Mouse (Mus musculus): Measurements from ENCODE around the gene Ncoa7. TPM values are rescaled to one million over a fixed set of nuclear protein-coding genes. Genes with fewer than 3 reads are reported as not detected.
"Not testable (repeated sequence)": the region's sequence is repeated elsewhere in the genome, so short reads cannot be mapped to it uniquely, and the experiment has no call there.

The Ncoa7 gene
- polyA plus RNA-seq, 1 experiment from 2014 or later = 7.4 TPM

DNA sequence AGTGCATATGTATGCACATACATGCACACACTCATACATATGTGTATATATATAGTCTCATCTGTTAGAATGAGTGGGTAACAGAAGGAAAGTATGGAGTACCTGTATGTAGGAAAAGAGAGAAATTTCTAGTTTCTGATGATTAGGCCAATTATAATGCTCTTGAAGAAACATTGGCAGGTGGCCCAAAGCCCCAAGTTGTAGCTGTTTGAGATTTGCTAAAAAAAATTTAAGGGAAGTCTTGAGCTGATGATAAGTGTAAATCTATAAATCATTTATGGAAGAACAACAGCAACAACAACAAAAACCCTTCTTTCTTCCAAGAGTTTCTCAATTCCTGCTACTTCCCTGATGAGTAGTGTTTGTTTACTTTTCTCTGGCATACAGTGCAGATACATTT lies 173.1 kb downstream of the Ncoa7 start:
- DNase-seq (ENCODE audit: low spot score) = no peak
- Histone ChIP-seq H3K27ac (ENCODE audit: low read depth, low read length) (no peak overlapping the region), H3K36me3 (ENCODE audit: control insufficient read depth, insufficient read depth, low read length) (no peaks in the 10 kb centered on the region), H3K9ac (ENCODE audit: low read length) (no peak overlapping the region), H3K4me3 (ENCODE audit: low read depth, low read length) (no peak overlapping the region), H3K9me3 (ENCODE audit: control insufficient read depth, low read length) (no peaks in the 10 kb centered on the region), H3K4me2 (ENCODE audit: low read depth) (no peak overlapping the region), H3K27me3 (ENCODE audit: control insufficient read depth, insufficient read depth, low read length) (no peaks in the 10 kb centered on the region), H3K4me1 (ENCODE audit: control insufficient read depth, insufficient read depth, low read length) (no peaks in the 10 kb centered on the region)
- no peak for ATAC-seq (ENCODE audit: insufficient read depth, low FRiP score, low TSS enrichment)

DNA sequence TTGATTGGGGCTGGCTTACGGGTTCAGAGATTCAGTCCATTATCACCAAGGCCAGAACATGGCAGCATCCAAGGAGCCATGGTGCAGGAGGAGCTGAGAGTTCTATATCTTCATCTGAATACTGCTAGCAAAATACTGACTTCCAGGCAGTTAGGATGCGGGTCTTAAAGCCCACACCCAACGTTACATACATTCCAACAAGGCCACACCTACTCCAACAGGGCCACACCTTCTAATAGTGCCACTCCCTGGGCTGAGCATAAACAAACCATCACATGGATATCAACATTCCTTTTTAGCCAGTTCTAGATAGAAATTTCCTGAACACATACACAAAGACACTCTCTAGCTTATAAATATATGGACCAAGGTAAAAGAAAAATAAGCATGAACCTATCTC lies 173.6 kb downstream of the Ncoa7 start, which contains the start of gene Hint3:
Gene Hint3 (minus strand): TSS at position 120 of the 400 bp plus-strand sequence.
- ATAC-seq (ENCODE audit: insufficient read depth, low FRiP score, low TSS enrichment) = no peak
- WGBS = 89% methylated on average over 3 of the region's 3 CpGs
- no peaks in the 10 kb centered on the region for H3K4me1 ChIP-seq (ENCODE audit: control insufficient read depth, insufficient read depth, low read length)

DNA sequence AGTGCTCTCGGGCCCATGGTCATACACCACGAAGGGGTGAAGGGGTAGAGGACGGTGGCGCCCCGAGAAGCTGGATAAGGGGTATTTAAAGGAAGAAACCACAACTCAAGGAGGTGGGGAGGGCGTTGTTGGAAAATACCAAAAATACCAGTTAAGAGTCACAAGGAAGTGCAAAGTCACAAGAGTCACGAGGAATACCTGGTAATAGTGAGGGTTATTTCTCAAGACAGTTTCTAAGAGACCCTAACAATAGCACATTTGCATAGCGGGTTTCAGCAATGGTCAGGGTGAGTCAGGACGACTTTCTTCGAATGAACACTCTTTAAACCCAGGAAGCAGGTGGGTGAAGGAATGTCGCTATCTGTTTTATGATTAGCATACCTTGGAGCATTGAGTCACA lies 174.7 kb downstream of the Ncoa7 start:
- not testable (repeated sequence) for ATAC-seq (ENCODE audit: insufficient read depth, low FRiP score, low TSS enrichment)
- WGBS = 90% methylated on average over 11 of the region's 11 CpGs

More for the DNA sequence above, 173.6 kb downstream of the Ncoa7 start, which contains the start of gene Hint3:
- Histone ChIP-seq H3K4me3 (ENCODE audit: low read depth, low read length) (no peak within 1 kb of the TSS), H3K27me3 (ENCODE audit: control insufficient read depth, insufficient read depth, low read length) (no peaks in the 10 kb centered on the region), H3K27ac (ENCODE audit: low read depth, low read length) (no peak within 1 kb of the TSS), H3K9me3 (ENCODE audit: control insufficient read depth, low read length) (no peaks in the 10 kb centered on the region), H3K4me2 (ENCODE audit: low read depth) (no peak within 1 kb of the TSS), H3K36me3 (ENCODE audit: control insufficient read depth, insufficient read depth, low read length) (no peaks in the 10 kb centered on the region), H3K9ac (ENCODE audit: low read length) (no peak within 1 kb of the TSS)
- DNase-seq (ENCODE audit: low spot score) = no peak

DNA sequence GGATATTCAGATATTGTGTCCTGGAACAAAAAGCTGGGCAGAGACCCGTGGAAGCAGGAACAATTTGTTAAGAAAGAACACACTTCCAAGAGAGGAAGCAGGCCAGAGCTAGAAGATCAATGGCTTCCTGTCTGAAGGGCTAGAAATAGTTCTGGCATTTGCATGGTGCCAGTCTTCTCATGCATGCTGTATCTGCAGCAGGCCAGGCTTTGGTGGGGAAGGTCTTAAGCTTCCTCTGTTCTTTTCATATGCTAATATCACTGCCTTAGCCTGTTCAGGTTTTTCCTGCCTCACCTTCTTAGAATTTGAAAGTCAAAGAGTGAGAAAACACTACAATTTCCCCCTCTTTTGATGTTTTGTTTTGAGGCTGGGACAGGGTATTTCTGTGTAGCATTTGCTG lies 175.6 kb downstream of the Ncoa7 start:
- H3K9ac ChIP-seq (ENCODE audit: low read length) = no peak overlapping the region
- no peak overlapping the region for H3K27ac ChIP-seq (ENCODE audit: low read depth, low read length)
- 32% methylated on average over 1 of the region's 1 CpGs for WGBS
- no peaks in the 10 kb centered on the region for H3K36me3 ChIP-seq (ENCODE audit: control insufficient read depth, insufficient read depth, low read length)
- DNase-seq (ENCODE audit: low spot score) = no peak
- no peak for ATAC-seq (ENCODE audit: insufficient read depth, low FRiP score, low TSS enrichment)
- no peak overlapping the region for H3K4me3 ChIP-seq (ENCODE audit: low read depth, low read length)
- H3K4me1 ChIP-seq (ENCODE audit: control insufficient read depth, insufficient read depth, low read length) = no peaks in the 10 kb centered on the region
- H3K4me2 ChIP-seq (ENCODE audit: low read depth) = no peak overlapping the region
- H3K27me3 ChIP-seq (ENCODE audit: control insufficient read depth, insufficient read depth, low read length) = no peaks in the 10 kb centered on the region
- H3K9me3 ChIP-seq (ENCODE audit: control insufficient read depth, low read length) = no peaks in the 10 kb centered on the region

More for the DNA sequence above, 174.7 kb downstream of the Ncoa7 start:
- not testable (repeated sequence) for H3K36me3 ChIP-seq (ENCODE audit: control insufficient read depth, insufficient read depth, low read length); H3K4me2 ChIP-seq (ENCODE audit: low read depth); H3K9me3 ChIP-seq (ENCODE audit: control insufficient read depth, low read length); H3K27me3 ChIP-seq (ENCODE audit: control insufficient read depth, insufficient read depth, low read length); H3K4me1 ChIP-seq (ENCODE audit: control insufficient read depth, insufficient read depth, low read length); H3K9ac ChIP-seq (ENCODE audit: low read length); H3K4me3 ChIP-seq (ENCODE audit: low read depth, low read length); H3K27ac ChIP-seq (ENCODE audit: low read depth, low read length); DNase-seq (ENCODE audit: low spot score)

DNA sequence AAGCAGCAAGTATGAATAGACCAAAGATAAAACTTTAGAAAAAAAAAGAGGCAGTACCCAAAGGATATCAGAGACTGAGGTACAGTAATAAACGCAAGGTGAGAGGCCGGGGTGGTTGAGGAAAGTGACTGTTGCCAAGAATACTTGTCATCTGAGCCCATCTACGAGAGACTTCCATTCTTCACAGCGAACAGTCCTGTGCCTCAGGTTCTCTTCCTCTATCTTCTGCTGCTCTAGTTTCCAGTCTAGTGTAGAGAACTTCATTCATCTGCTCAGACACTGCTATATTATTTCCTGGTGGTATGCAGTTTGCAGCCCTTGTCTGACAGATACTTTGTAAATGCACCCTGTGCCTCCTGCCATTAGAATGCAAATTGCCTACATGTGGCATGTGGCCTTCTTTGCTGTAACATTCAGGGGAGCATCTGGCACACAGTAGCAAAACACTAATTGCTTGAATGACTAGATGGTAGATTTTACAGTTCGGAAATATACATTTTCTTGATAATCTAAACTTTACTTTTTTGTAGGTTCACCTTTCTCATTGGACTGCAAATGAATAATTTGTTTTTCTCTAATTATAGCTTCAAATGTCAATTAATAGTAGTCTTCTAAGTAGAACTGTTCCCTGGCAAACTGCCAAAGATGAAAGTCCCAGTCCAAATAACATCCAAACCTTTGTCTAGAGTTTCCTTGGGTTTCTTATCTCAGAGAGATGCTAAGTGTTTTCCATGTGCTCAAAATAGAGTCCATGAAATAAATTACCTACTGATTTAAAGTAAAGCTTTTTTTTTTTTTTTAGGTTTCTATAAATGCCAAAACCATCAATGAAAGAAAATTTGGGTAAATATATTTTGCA lies 178.7 kb downstream of the Ncoa7 start:
- ATAC-seq (ENCODE audit: insufficient read depth, low FRiP score, low TSS enrichment) = peak; percentile 66
- 67% methylated on average over 5 of the region's 5 CpGs for WGBS

DNA sequence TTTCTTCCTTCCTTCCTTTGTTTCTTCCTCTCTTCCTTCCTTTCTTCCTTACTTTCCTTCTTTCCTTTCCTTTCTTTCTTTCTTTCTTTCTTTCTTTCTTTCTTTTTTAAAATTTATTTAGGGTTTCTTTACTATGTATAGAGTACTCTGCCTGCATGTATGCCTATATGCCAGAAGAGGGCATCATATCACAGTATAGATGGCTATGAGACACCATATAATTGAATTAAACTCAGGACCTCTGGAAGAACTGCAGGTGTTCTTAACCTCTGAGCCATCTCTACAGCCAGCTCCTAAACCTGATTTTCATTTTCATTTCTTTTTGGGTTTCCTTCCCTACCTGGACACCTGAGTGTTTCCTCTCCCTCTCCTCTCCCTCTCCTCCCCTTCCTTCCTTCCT lies 180.2 kb downstream of the Ncoa7 start:
- H3K9me3 ChIP-seq (ENCODE audit: control insufficient read depth, low read length) = no peaks in the 10 kb centered on the region
- no peaks in the 10 kb centered on the region for H3K27me3 ChIP-seq (ENCODE audit: control insufficient read depth, insufficient read depth, low read length)
- ATAC-seq (ENCODE audit: insufficient read depth, low FRiP score, low TSS enrichment) (no peak), DNase-seq (ENCODE audit: low spot score) (no peak)
- H3K4me3 ChIP-seq (ENCODE audit: low read depth, low read length) = no peak overlapping the region
- H3K27ac ChIP-seq (ENCODE audit: low read depth, low read length) = no peak overlapping the region
- no peaks in the 10 kb centered on the region for H3K36me3 ChIP-seq (ENCODE audit: control insufficient read depth, insufficient read depth, low read length)
- no peaks in the 10 kb centered on the region for H3K4me1 ChIP-seq (ENCODE audit: control insufficient read depth, insufficient read depth, low read length)
- H3K9ac ChIP-seq (ENCODE audit: low read length) = no peak overlapping the region
- no peak overlapping the region for H3K4me2 ChIP-seq (ENCODE audit: low read depth)

More for the DNA sequence above, 178.7 kb downstream of the Ncoa7 start:
- H3K27ac ChIP-seq (ENCODE audit: low read depth, low read length) = no peak overlapping the region
- H3K9ac ChIP-seq (ENCODE audit: low read length) = no peak overlapping the region
- no peaks in the 10 kb centered on the region for H3K4me1 ChIP-seq (ENCODE audit: control insufficient read depth, insufficient read depth, low read length)
- H3K4me2 ChIP-seq (ENCODE audit: low read depth) = no peak overlapping the region
- H3K9me3 ChIP-seq (ENCODE audit: control insufficient read depth, low read length) = no peaks in the 10 kb centered on the region
- H3K36me3 ChIP-seq (ENCODE audit: control insufficient read depth, insufficient read depth, low read length) = no peaks in the 10 kb centered on the region
- no peak overlapping the region for H3K4me3 ChIP-seq (ENCODE audit: low read depth, low read length)
- DNase-seq (ENCODE audit: low spot score) = no peak
- no peaks in the 10 kb centered on the region for H3K27me3 ChIP-seq (ENCODE audit: control insufficient read depth, insufficient read depth, low read length)

DNA sequence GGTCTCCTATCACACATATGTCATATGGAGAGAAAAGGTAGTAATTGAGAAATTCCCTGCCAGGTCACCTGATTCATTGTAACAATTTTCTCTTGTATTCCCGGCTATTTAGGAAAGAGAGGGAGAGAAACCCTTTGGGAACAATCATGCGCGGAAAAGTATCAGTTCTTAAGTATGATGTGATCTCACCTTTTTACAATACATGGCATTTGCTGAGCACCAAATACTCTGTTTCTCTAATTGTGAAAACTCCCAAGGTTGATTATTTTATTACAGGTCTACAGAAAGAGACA lies 184.3 kb downstream of the Ncoa7 start:
- DNase-seq (ENCODE audit: low spot score) (no peak), ATAC-seq (ENCODE audit: insufficient read depth, low FRiP score, low TSS enrichment) (no peak)
- WGBS = 52% methylated on average over 3 of the region's 3 CpGs
- H3K27ac ChIP-seq (ENCODE audit: low read depth, low read length) = no peak overlapping the region
- peak overlapping the region; percentile 39; the same call in 1 of the 2 replicates for H3K4me3 ChIP-seq (ENCODE audit: low read depth, low read length)
- no peak overlapping the region for H3K9ac ChIP-seq (ENCODE audit: low read length)
- no peaks in the 10 kb centered on the region for H3K4me1 ChIP-seq (ENCODE audit: control insufficient read depth, insufficient read depth, low read length)
- peak overlapping the region; percentile 47 for H3K4me2 ChIP-seq (ENCODE audit: low read depth)
- H3K27me3 ChIP-seq (ENCODE audit: control insufficient read depth, insufficient read depth, low read length) = no peaks in the 10 kb centered on the region
- H3K36me3 ChIP-seq (ENCODE audit: control insufficient read depth, insufficient read depth, low read length) = no peaks in the 10 kb centered on the region
- H3K9me3 ChIP-seq (ENCODE audit: control insufficient read depth, low read length) = no peaks in the 10 kb centered on the region

DNA sequence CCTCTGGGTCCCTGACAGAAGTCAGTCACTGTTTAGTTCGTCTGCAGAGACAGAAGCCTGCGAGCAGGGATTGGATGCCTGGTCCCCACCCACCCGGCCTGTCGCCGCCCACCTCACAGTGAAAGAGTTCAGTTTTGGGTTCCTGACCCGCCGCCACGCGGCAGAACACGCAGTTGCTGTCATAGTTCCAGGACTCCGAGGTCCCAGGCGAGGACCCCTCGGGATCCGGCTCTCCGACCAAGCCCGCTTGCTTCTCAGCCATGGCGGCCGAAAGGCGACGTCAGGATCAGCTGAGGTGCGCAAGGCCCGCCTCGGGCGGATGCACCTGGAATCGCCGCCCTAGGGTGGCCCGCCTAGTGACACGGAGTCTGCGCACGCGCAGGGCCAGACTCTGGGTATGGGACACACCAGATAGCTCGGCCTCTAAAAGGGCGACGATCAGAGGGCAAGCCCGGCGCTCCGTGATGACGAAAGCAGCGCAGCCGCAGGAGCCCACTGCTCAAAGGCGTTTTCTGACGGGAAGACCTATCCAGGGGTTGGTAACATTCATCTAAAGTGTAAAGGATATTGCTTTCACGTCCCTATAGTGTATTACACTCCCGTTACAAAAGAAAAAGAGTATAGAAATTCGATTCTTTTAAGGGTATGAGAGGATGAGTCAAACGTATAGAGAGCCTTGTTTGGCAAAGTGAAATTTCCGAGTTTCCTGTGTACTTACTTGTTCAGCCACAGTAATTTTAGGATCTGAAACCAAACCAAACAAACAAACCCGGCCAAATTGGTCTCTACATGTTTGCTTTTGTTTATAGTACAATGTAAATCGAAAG lies 184.8 kb downstream of the Ncoa7 start:
- DNase-seq (ENCODE audit: low spot score) (peak; percentile 98), ATAC-seq (ENCODE audit: insufficient read depth, low FRiP score, low TSS enrichment) (peak; percentile 100)
- Histone ChIP-seq H3K4me1 (ENCODE audit: control insufficient read depth, insufficient read depth, low read length) (no peaks in the 10 kb centered on the region), H3K4me3 (ENCODE audit: low read depth, low read length) (peak overlapping the region; percentile 39), H3K4me2 (ENCODE audit: low read depth) (peak overlapping the region; percentile 47), H3K27ac (ENCODE audit: low read depth, low read length) (peak overlapping the region; percentile 28), H3K9me3 (ENCODE audit: control insufficient read depth, low read length) (no peaks in the 10 kb centered on the region), H3K27me3 (ENCODE audit: control insufficient read depth, insufficient read depth, low read length) (no peaks in the 10 kb centered on the region), H3K9ac (ENCODE audit: low read length) (peak overlapping the region; percentile 51), H3K36me3 (ENCODE audit: control insufficient read depth, insufficient read depth, low read length) (no peaks in the 10 kb centered on the region)
- 1% methylated on average over 49 of the region's 49 CpGs for WGBS
